Mouse (Mus musculus) intestine, embryonic 15.5 days (tissue): ENCODE results near the gene Ube2cbp. TPM values are rescaled to one million over a fixed set of nuclear protein-coding genes. Genes with fewer than 3 reads are reported as not detected.
A peak's percentile ranks its signal among the peaks of the same experiment; 100 is the strongest.

Experiments
- ATAC-seq: fragments of 200-750 bp; cut with Nextera tagmentation; 2 replicates; pipeline ENCODE4 v1.8.0; 2017; ENCODE audit warnings: moderate TSS enrichment, moderate library complexity
- H3K27ac ChIP-seq: fragments of 300-500 bp; sonication (generic); 2 replicates; pipeline ENCODE4 v1.5.1; 2015; ENCODE audit warnings: mild to moderate bottlenecking, inconsistent platforms
- H3K27me3 ChIP-seq: fragments of 300-500 bp; sonication (generic); replicated peaks from 2 replicates; pipeline ENCODE4 v1.6.1; 2015; ENCODE audit warnings: inconsistent platforms
- H3K36me3 ChIP-seq: fragments of 300-500 bp; sonication (generic); 2 replicates; pipeline ENCODE4 v1.6.1; 2015; ENCODE audit warnings: inconsistent platforms
- H3K4me1 ChIP-seq: fragments of 300-500 bp; sonication (generic); replicated peaks from 2 replicates; pipeline ENCODE4 v1.6.1; 2015; ENCODE audit warnings: inconsistent platforms
- H3K4me2 ChIP-seq: fragments of 300-500 bp; sonication (generic); replicated peaks from 2 replicates; pipeline ENCODE4 v1.6.1; 2015; ENCODE audit warnings: mild to moderate bottlenecking, inconsistent platforms
- H3K4me3 ChIP-seq: fragments of 300-500 bp; sonication (generic); replicated peaks from 2 replicates; pipeline ENCODE4 v1.5.1; 2015; ENCODE audit warnings: inconsistent platforms
- H3K9ac ChIP-seq: fragments of 300-500 bp; sonication (generic); 2 replicates; pipeline ENCODE4 v1.6.1; 2015; ENCODE audit warnings: inconsistent platforms
- H3K9me3 ChIP-seq: fragments of 300-500 bp; sonication (generic); 2 replicates; pipeline ENCODE4 v1.6.1; 2016; ENCODE audit warnings: inconsistent platforms
- WGBS: fragments of 180-500 bp; shearing (Covaris S2); methylation state at CpG from one replicate; pipeline ENCODE4 v1.1.7; 2015; 5-methylcytosine and 5-hydroxymethylcytosine counted together
- polyA plus RNA-seq: library from polyadenylated mRNA; unstranded; fragments of >200 nt; fragmentation: Nextera tagmentation; extraction: Ambion mirVana; gene quantifications from 2 replicates; pipeline ENCODE4 v1.2.1, GENCODE M21; 2015

Ube2cbp gene
- polyA plus RNA-seq: 4.5 and 5.1 TPM in 2 replicates

DNA sequence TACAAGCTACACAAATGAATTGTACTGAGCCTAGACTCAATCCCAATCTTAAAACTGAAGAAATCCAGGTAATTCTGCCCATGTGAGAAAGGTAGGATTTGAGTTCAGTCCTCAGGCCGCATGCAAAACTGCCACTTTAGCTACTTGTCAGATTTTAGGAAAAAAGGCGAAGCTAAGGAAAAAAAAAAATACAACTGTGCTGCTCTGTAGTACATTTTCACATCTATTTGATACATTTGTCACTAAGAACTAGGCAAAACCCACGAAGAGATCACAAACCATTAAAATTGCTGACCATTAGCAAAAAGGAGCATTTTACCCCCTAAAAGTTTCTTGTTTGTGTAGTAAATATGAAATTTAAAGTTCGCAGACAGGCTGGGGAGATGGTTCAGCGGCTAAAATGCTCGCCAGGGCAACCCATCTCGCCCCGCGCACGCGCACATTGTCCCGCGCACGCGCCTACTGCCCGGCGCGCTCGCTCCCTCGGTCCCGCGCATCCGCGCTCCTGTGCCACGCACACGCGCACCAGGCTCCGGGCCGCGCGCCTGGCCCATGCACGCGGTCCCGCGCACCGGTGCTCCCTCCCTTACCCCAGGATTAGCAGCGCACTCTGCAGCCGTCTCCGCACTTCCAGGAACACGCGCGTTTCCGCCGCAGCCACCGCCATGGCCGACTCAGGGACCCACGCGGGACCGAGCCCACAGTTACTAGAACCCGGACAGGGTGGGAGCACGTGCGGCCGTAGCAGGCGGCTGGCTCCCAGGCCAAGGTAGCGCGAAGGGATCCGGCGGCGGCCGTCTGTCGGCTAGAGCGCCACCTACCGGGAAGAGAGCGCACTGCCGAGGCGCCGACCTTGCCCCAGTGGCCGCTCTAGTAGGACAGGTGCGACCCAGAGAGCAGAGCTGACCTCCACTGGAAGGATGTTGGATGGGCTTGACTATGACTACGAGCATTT is at the start of gene Ube2cbp:
Ube2cbp (minus strand) TSS at position 800 of the 955 bp plus-strand sequence.
- Histone ChIP-seq H3K27ac (no peak within 1 kb of the TSS), H3K9ac (peak within 1 kb of the TSS; percentile 58), H3K9me3 (no peaks in the 10 kb centered on the region), H3K4me3 (peak within 1 kb of the TSS; percentile 51), H3K4me1 (peaks cover 3% of the 10 kb centered on the region; the same call in 1 of the 2 replicates), H3K4me2 (peak within 1 kb of the TSS; percentile 58), H3K36me3 (no peaks in the 10 kb centered on the region), H3K27me3 (no peaks in the 10 kb centered on the region)
- 2% methylated on average over 70 of the region's 70 CpGs for WGBS
- ATAC-seq: peak; percentile 83

DNA sequence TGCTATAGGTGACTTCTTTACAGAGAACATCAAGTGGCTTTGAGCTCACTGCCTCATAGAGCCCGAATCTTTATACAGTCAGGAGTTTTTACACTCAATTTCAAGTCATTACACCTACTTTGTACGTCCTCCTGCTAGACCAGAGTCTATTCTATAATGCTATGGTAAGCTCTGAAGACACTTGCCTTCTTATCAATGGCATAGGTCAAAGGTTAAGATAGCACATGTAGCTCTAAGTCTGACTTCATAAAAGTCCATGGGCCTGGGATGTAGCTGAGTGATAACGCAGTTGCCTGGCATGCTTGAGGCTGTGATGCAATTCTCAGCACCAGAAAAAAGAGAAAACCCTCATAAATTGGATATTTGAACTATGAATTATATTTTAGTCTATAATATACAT is 49.6 kb upstream of the Ube2cbp start:
- H3K27me3 ChIP-seq: no peaks in the 10 kb centered on the region
- ATAC-seq: no peak
- H3K36me3 ChIP-seq: peaks cover 11% of the 10 kb centered on the region; the same call in 1 of the 2 replicates
- no peaks in the 10 kb centered on the region for H3K9me3 ChIP-seq
- H3K9ac ChIP-seq: no peak overlapping the region
- H3K4me2 ChIP-seq: no peak overlapping the region
- no peak overlapping the region for H3K27ac ChIP-seq
- no peaks in the 10 kb centered on the region for H3K4me1 ChIP-seq
- 77% methylated on average over 3 of the region's 3 CpGs for WGBS
- no peak overlapping the region for H3K4me3 ChIP-seq

DNA sequence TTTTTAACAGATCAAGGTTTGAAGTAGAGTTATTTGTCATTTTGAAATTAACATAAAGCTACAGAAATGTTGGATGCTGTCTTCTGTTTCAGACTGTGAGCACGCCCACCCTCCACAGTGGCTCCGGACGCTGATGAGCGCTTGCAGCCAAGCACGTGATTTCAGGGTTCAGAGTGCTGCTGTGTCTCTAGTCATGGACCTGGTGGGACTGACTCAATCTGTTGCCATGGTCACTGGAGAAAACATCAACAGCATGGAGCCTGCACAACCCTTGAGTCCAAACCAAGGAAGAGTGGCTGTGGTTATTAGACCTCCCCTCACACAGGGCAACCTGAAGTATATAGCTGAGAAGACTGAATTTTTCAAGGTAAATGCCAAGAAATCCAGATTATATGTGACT is 49.0 kb upstream of the Ube2cbp start:
- Histone ChIP-seq H3K36me3 (peaks cover 11% of the 10 kb centered on the region; the same call in 1 of the 2 replicates), H3K4me1 (no peaks in the 10 kb centered on the region), H3K4me2 (no peak overlapping the region), H3K9me3 (no peaks in the 10 kb centered on the region), H3K27ac (no peak overlapping the region), H3K4me3 (no peak overlapping the region), H3K27me3 (no peaks in the 10 kb centered on the region), H3K9ac (no peak overlapping the region)
- no peak for ATAC-seq
- WGBS: 78% methylated on average over 5 of the region's 5 CpGs

DNA sequence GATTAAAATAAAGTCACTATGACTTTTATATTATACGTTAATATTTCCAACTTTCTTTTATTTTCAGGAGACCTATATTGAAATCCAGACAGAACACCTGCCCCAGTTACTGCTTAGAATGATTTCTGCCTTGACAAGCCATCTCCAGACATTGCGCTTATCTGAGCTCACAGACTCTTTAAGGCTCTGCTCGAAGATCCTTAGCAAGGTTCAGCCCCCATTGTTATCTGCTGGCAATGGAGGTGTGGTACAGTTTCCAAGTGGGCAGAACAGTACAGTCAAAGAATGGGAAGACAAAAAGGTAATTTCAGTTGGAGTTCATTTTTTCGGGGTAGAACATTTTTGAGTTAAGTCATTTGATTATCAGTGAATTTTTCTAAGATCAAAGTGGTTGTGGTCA is 42.7 kb upstream of the Ube2cbp start:
- H3K4me3 ChIP-seq: no peak overlapping the region
- no peaks in the 10 kb centered on the region for H3K4me1 ChIP-seq
- H3K27ac ChIP-seq: no peak overlapping the region
- H3K36me3 ChIP-seq: no peaks in the 10 kb centered on the region
- no peak for ATAC-seq
- no peaks in the 10 kb centered on the region for H3K27me3 ChIP-seq
- H3K4me2 ChIP-seq: no peak overlapping the region
- 91% methylated on average over 4 of the region's 4 CpGs for WGBS
- H3K9ac ChIP-seq: no peak overlapping the region
- no peaks in the 10 kb centered on the region for H3K9me3 ChIP-seq

DNA sequence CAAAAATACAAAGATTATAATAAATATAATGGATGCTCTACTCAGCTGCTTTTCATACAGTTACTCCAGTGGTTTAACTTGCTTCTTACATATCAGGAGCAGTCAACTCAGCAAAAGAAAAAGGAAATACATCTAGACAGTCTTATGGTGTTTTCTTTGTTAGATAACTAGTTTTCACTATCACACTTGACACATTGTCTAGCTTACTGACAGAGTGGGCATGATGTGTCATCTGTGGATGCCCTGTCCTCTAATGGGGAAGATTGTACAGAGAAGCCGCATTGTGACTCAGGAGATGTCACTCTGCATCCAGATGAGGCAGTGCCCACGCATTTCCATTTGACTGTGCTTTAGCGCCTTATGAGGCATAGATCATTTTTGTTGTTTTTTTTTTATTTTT is 34.3 kb upstream of the Ube2cbp start:
- no peak for ATAC-seq
- no peak overlapping the region for H3K4me2 ChIP-seq
- 0 out of 2 replicates have a peak, but pooled peaks cover 4% of the 10 kb centered on the region for H3K36me3 ChIP-seq
- H3K9me3 ChIP-seq: no peaks in the 10 kb centered on the region
- WGBS: 96% methylated on average over 3 of the region's 3 CpGs
- H3K9ac ChIP-seq: no peak overlapping the region
- no peak overlapping the region for H3K4me3 ChIP-seq
- H3K27me3 ChIP-seq: no peaks in the 10 kb centered on the region
- H3K27ac ChIP-seq: no peak overlapping the region
- H3K4me1 ChIP-seq: no peaks in the 10 kb centered on the region

DNA sequence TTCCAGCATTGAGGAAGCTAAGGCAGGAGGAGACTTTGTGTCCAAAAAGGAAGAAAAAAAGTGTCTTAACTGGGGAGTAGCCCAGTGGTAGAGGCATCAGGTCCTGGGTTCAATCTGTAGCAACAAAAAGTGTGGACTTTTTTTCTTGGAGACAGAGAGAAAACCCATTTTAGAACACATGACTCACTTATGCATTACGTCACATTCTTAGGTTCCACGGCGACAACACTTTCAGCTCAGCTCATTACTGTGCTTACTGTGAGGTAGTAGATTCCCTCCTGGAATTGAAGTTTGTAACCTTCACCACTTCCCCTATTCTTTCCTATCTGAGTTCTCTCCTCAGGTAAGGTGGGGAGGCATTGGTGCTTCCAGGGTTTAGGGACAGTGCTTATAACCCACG is 31.5 kb upstream of the Ube2cbp start:
- H3K4me2 ChIP-seq: no peak overlapping the region
- no peak overlapping the region for H3K9ac ChIP-seq
- H3K4me3 ChIP-seq: no peak overlapping the region
- no peaks in the 10 kb centered on the region for H3K4me1 ChIP-seq
- H3K9me3 ChIP-seq: no peaks in the 10 kb centered on the region
- H3K27me3 ChIP-seq: no peaks in the 10 kb centered on the region
- WGBS: 94% methylated on average over 4 of the region's 4 CpGs
- H3K36me3 ChIP-seq: 0 out of 2 replicates have a peak, but pooled peaks cover 4% of the 10 kb centered on the region
- ATAC-seq: no peak
- H3K27ac ChIP-seq: no peak overlapping the region

DNA sequence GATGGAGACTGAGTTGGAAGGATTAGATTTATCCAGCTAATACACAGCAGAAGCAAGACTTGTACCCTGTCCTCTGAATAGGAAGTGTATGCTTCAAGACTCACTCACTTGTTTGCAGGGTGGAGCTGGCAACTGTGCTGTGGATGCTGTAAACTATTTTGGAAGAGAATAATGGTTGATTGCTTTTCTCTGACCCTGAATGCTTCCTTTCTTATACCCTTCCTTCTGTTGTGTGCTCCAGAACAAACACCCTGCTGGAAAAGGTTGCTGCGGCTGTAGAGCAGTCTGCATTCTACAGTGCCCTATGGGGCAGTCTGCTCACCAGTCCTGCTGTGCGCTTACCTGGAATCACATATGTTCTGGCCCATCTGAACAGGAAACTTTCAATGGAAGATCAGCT is 27.0 kb upstream of the Ube2cbp start:
- no peak for ATAC-seq
- H3K4me2 ChIP-seq: no peak overlapping the region
- H3K4me3 ChIP-seq: no peak overlapping the region
- H3K9me3 ChIP-seq: no peaks in the 10 kb centered on the region
- WGBS: 98% methylated on average over 2 of the region's 2 CpGs
- no peaks in the 10 kb centered on the region for H3K27me3 ChIP-seq
- H3K36me3 ChIP-seq: 0 out of 2 replicates have a peak, but pooled peaks cover 7% of the 10 kb centered on the region
- no peaks in the 10 kb centered on the region for H3K4me1 ChIP-seq
- H3K9ac ChIP-seq: no peak overlapping the region
- no peak overlapping the region for H3K27ac ChIP-seq

DNA sequence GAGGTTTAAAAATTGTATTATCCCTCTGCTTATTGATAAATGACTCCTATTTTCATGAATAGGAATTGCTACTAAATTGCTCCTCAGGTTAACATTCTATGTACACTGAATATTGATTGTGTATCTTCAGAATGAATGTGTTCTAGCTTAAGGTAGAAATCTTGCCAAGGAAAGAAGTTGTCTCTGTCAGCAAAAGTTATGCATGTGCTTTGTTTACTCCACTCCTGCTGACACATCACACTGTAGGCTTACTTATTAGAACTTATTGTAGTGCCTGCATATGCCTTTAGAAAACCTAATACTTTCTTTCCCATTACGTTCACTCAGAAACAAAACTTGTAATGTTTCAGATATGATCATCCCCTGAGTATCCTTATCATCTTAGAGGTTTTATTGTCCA is 17.5 kb upstream of the Ube2cbp start:
- Histone ChIP-seq H3K27ac (no peak overlapping the region), H3K36me3 (no peaks in the 10 kb centered on the region), H3K9ac (no peak overlapping the region), H3K4me2 (no peak overlapping the region), H3K4me3 (no peak overlapping the region), H3K27me3 (no peaks in the 10 kb centered on the region), H3K9me3 (no peaks in the 10 kb centered on the region), H3K4me1 (no peaks in the 10 kb centered on the region)
- 90% methylated on average over 1 of the region's 1 CpGs for WGBS
- no peak for ATAC-seq

DNA sequence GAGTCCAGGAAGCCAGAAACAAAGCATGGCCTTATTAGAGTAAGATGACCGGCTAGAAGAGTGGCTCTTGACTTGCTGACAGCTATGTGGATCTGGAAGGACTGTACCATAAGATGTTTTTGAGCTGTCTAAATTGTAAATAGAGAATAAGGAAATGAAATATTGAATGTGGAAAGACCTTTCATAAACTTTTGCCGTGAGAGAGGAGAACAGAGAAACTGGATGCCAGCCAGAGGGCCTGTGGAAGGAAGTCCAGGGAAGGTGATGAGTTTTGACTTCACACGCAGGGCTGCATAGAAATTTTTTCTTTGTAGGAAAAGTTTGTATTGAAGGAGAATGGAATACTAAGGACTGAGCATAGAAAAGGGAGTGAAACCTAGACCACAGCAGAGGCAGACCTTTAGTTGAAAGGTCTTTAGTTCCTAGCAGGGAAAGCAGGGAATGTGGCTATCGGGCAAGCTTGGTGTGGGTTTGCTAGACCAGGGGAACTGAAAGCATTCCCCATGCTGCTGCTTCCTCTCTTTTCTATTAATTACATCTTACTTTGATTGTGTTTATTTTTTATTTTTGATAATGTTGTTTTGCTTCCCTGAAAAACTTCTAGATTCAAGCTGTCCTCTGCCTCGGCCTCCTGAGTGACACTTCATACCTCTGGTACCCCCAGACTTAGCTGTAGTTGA is 13.8 kb upstream of the Ube2cbp start:
- Histone ChIP-seq H3K4me1 (no peaks in the 10 kb centered on the region), H3K4me2 (no peak overlapping the region), H3K27me3 (no peaks in the 10 kb centered on the region), H3K9ac (no peak overlapping the region), H3K36me3 (no peaks in the 10 kb centered on the region), H3K4me3 (no peak overlapping the region), H3K27ac (no peak overlapping the region), H3K9me3 (no peaks in the 10 kb centered on the region)
- no peak for ATAC-seq
- WGBS: 74% methylated on average over 5 of the region's 5 CpGs

DNA sequence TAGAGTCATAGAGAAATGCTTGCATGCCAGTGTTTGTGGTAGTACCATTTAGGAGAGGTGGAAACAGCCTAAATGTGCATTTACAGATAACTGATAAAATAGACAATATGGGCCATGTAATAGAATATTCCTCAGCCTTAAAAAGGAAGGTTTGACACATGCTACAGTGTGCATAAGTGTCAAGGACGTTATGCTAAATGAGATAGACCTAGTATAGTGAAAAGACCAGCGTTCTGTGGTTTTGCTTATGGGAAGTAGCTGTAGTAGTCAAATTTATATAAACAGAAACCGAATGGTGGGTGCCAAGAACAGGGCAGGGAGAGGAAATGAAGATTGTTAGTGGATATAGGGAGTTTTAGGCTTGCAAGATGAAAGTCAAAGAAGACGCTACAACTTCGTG is 12.0 kb upstream of the Ube2cbp start:
- no peak for ATAC-seq
- Histone ChIP-seq H3K4me2 (no peak overlapping the region), H3K4me3 (no peak overlapping the region), H3K27ac (no peak overlapping the region), H3K36me3 (no peaks in the 10 kb centered on the region), H3K9ac (no peak overlapping the region), H3K9me3 (no peaks in the 10 kb centered on the region), H3K4me1 (no peaks in the 10 kb centered on the region), H3K27me3 (no peaks in the 10 kb centered on the region)
- 62% methylated on average over 5 of the region's 5 CpGs for WGBS

DNA sequence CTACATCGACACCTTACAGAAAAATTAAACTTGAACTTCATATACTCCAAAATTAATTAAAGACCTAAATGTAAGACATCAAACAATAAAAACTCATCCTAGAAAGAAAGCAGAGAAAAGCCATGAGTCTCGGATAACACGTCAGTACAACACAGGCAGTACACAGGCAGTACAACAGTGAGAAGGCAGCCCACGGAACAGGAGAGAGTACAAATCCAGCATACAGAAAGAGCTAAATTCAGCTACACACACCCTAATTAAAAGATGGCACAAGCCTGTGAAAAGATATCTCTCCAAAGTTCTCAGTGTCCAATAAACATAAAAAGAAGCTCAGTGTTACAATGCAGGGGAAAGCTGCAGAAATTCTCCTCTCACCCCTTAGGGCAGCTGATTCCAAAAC is 11.2 kb upstream of the Ube2cbp start:
- Histone ChIP-seq H3K27me3 (no peaks in the 10 kb centered on the region), H3K4me2 (no peak overlapping the region), H3K4me3 (no peak overlapping the region), H3K36me3 (no peaks in the 10 kb centered on the region), H3K9me3 (no peaks in the 10 kb centered on the region), H3K4me1 (no peaks in the 10 kb centered on the region), H3K27ac (no peak overlapping the region), H3K9ac (no peak overlapping the region)
- 95% methylated on average over 4 of the region's 4 CpGs for WGBS
- ATAC-seq: no peak

DNA sequence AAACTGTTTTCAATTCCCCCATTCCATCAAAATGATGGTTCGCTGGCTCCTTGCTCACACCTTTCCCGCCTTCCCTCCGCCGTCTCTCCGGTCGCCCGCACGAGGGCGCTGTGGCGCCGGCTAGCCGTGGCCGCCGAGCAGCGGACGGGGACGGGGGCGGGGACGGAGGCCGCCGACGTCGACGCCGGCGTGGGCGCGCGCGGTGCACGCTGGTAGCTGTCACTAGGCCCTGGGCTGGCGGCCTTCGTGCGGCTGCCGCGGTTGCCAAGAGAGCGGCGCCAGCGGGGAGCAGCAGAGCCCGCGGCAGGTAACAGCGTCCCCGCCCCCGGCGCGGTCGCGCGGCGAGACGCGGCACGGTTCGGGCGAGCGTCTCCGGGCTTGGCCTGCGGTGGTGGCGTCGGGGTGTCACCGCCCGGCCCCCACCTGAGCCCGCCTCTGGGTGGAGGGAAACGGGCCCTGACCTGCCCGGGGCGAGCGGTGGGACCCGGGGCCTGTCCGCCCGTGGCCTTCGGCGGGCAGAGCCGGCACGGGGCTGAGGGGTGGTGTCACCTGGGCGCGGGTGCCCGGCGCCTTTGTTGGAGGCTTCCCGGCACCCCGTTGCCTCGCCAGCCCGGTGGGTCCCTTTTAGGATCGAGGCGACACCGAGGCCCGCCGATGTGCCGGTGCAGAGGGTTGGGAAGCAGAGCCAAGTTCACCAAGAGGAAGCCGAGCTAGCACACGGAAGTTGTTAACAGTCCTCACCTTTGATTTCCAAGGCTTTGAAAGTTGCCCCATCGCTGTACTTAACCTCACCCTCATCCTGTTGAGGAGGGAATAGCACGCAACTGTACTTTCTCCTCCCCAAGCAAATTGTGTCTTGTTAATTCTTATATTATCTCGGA is 2.5 kb upstream of the Ube2cbp start, which contains the start of gene Dop1a:
Dop1a (plus strand) TSS at position 165 of the 881 bp plus-strand sequence.
- under 1% methylated on average over 87 of the region's 93 CpGs for WGBS
- peaks cover 3% of the 10 kb centered on the region; the same call in 1 of the 2 replicates for H3K4me1 ChIP-seq
- peak within 1 kb of the TSS; percentile 90 for H3K9ac ChIP-seq
- no peaks in the 10 kb centered on the region for H3K36me3 ChIP-seq
- ATAC-seq: peak; percentile 95
- H3K9me3 ChIP-seq: no peaks in the 10 kb centered on the region
- no peaks in the 10 kb centered on the region for H3K27me3 ChIP-seq
- peak within 1 kb of the TSS; percentile 92 for H3K4me3 ChIP-seq
- peak within 1 kb of the TSS; percentile 75 for H3K4me2 ChIP-seq
- H3K27ac ChIP-seq: peak within 1 kb of the TSS; percentile 83
